Mouse (Mus musculus) kidney, postnatal 25 days (tissue): Measurements from ENCODE around the gene Slc36a1.

Source experiments
- DNase-seq, 2 experiments: peaks; one replicate each; pipeline ENCODE4 v3.0.0; 2021; ENCODE audit warnings: mixed read lengths in 2 of 2

Gene Slc36a1

DNA sequence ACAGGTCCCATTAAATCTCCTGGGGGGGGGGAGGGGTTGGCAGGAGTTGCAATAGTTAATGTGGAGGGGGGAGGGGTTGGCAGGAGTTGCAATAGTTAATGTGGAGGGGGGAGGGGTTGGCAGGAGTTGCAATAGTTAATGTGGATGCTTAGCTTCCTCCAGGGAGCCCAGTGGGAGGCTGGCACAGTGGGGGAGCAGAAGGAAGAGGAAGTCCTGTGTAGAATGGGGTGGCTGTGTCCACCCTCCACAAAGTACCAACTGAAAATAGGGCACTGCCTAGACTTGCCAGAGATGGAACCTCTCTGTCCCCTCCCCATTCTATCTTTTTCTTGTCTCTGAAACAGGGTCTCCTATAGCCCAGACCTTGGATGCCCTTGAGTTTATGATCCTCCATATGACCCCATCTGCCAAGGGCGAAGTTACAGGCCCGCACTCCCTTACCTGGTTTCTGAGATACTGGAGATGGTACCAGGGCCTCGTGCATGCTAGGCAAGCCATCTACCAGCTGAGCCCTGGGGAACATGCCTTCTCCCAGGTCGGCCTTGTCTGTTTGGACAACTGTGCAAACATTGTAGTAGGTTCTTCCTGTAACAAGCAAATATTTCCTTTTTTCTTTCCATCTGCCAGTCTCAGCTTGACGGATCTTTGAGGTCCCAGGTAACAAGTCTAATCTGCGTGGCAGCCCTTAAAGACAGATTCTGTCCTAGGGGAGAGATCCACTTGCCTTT is 5.6 kb downstream of the Slc36a1 start:
- no peak for DNase-seq

DNA sequence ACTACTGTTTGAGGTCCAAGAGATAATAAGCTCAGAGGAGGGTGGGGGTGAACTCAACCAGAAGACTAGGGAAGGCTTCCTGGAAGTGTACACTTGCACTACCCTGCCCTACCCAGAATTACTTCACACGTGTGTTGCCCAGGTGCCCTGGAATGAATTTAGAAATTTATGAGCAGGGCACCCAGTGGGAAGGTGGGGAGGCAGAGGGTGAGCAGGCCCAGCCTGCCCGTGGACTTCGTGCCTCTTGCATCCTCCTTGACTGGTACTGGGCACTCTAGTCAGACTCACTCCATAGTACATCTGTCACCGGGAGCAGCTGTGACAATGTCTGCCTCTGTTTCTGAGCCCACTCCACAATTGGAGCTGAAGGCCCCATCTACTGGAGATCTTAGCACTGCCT is 9.4 kb downstream of the Slc36a1 start:
- DNase-seq: peak; percentile 10 to 55

DNA sequence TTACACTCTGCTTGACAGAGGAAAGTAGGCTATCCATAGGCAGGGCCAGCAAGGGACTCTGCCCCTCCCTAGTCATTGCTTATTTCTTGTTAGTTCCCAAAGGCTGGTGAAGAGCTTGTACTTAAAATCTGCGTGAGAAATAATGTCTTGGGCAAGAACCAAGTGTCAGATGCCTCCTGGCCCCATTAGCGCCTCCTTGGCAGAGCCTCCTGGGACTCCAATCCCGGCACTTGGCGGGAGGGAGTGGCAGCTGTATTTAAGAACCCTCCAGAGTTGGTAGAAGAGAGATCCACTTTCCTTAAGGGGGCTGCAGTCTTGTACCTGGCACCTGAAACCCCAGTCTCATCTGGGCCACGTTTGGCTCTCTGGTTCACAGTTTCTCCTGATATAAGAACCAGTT is 10.0 kb downstream of the Slc36a1 start:
- peak; percentile 24 to 62 for DNase-seq

DNA sequence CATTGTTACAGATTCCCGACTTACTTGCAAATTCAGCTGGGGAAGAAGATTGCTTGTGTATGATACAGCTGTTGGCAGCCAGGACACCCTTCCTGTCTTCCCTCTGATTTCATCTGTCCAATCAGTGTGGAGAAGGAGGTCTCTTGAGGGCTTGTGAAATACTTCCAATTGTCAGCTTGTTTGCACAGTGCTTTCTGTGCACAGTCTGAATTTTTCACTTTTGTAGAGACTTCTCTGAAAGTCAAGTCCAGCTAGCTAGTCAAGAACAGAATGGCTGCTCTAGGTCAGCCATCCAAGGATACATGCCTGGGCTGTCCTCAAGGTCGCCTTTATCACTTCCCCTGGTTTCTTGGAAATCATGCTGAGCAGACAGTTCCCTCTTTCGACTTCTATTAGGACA is 10.8 kb downstream of the Slc36a1 start:
- no peak for DNase-seq

DNA sequence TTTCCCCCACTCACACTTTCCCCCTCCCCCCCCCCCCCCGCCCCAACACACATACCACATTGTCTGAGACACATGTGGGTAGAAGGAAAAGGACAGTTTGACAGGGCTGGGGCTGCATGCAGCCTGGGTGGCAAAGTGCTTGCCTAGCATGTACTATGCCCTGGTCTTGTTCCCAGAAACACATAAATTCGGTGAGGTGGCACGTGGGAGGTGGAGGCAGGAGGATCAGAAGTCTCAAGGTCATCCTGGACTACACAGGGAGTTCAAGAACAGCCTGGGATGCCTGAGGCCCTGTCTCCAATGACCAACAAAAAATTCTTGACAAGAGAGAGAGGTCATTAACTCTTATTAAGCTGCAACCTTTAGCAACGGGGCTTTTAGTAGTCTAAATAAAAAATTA is 11.9 kb downstream of the Slc36a1 start:
- peak; percentile 75 to 90 for DNase-seq

DNA sequence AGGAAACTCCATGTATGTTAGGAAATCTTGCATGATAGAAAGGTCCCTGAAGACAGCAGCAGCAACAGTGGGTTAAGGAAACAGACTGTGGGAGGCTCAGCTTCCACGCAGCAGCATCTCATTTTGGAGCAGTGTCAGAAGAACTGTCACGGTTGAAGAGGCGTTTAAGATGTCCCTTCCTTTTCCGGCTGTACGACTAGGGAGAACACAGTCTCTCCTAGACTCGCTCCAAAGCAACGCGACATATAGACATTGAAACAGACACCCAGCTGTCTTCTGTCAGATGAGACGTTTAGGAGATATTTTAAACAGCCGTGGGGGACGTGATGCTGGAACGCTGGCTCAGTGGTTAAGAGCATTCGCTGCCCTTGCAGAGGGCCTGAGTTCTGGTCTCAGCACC is 12.7 kb downstream of the Slc36a1 start:
- DNase-seq: no peak

DNA sequence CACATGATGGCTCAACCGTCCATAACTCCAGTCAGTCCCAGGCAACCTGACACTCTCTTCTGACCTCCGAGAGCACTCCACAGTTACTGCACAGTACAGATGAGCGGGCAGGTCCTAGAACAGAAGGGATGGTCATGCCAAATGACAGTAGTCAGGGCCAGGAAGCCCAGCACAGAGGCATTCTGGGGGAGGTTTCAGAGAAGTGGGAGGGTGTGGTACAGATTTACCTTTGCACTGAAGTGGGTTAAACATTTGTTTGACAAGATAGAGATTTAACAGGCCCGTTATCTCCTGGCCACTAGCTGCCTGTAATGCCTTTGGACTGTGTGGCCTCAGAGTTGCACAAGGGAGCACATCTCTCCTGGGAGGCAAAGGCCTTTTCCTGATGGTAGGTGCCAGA is 13.3 kb downstream of the Slc36a1 start:
- DNase-seq: peak; percentile 66 to 87

DNA sequence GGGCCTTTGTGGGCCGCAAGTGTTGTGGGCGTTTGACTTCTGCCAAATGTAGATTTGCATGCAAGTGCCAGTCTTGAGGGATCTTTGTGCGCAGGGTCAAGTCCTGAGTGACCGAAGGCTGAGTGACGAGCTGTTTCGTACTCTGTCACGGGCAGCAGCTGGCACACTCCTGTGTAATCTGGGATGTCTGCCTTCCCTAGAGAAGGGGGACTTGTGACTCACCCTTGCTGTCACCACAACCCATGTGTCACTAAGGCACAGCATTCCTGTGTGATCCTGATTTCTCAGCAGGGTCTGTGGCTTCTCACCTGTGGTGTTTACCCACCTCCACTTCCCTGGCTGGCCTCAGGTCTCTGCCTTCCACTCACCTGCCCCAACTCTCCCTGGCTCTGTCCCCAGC is 13.7 kb downstream of the Slc36a1 start:
- DNase-seq: no peak

DNA sequence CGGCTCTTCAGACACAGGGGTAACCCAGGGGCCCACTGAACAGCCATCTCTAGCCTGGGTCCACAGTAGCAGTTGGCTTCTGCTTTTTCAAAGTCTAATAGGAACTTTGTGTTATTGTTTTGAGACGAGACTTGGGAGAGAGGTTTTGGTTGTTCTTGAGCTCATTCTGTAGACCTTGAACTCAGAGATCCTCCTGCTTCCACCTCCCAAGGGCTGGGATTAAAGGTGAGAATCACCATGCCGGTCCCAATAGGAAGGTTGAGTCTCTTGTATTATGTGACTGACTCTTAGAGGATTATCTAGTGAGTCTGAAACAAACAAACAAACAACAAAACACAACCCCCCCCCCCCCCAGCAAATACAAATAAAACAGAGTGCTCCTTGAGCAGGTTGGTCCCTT is 14.3 kb downstream of the Slc36a1 start:
- peak in 1 of 2 experiments; percentile 54 for DNase-seq

DNA sequence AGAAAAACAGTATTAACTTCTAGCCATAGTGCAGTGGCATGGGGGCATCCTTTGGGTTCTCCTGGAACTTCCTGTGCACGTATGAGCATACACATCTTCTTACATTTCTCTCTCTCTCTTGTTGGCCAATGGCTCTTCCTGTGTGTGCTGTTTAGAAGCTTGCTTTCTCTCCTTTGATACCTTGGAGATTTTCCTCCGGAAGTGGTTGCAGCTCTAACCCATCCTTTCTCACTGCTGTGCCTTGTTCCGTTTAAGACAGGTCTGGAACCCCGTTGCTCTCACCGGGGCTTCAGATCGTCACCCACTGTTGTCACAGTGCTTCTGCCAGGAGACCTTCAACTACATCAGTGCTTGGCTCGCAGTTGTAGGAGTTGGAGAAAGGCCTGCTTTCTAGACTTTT is 17.2 kb downstream of the Slc36a1 start:
- DNase-seq: no peak

DNA sequence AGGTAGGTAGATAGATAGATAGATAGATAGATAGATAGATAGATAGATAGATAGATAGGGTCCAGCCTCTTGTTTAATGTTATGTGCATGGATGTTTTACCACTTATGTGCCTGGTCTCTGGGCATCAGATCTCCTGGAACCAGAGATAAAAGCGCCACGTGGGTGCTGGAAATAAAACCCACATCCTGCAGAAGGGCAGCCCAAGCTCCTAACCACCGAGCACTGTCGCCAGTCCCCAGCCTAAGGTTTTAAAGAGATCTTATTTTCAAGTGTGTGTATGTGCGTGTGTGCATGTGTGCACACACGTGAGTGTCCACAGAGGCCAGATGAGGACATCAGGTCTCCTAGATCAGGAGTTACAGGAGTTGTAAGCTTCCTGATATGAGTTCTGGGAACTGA is 26.9 kb downstream of the Slc36a1 start:
- DNase-seq: no peak

DNA sequence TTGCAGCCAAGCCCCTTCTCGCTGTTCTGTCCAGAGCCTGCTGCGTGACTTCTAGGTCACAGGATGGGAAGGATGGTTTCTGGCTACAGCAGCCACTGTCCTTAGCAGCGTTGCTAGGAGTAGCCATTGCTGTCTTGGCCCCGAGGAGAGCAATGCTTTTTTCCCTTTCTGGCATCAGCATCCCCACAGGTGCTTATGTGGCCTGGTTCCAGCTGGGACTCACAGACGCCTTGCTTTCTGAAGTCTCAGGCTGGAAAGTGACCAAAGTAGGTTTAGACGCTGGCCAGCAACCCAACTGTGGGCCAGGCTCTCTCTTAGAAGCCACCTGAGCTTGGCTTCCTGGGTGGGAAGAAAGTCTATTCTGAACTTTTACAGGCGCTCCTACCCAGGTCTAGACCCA is 30.1 kb downstream of the Slc36a1 start:
- no peak for DNase-seq

DNA sequence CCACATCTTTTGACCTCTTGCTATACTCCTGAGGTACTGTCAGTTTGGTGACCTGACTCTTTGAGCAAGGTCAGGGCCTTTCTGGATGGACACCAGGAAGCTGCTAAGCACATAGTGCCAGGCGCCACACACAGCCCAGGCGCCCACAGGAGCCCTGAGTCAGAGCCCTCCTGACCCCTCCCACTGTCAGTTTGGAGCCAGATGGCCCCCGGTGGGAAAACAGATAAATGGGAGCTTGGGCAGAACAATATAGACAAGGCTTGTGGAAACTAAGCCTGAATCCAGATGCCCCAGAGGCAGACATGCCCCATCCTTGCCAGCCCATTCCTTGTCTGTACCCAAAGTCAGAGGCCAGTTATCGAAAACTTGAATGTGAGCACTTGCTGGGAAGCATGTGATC is 30.6 kb downstream of the Slc36a1 start:
- no peak for DNase-seq

DNA sequence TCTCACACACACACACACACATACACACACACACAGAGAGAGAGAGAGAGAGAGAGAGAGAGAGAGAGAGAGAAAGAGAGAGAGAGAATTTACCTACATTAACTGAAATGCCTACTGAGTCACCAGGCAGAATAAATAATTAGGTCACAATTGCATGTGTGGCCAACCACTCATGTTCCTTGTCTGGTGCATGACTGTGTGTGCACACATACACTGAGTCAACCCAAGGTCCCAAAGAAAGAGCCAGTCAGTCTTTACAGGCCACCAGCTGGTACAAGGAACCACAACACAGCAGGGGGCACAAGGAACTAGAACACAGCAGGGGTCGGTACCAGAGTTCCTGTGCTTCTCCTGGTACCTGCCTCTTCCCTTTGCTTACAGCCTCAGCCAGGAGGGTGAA is 32.7 kb downstream of the Slc36a1 start:
- no peak for DNase-seq

DNA sequence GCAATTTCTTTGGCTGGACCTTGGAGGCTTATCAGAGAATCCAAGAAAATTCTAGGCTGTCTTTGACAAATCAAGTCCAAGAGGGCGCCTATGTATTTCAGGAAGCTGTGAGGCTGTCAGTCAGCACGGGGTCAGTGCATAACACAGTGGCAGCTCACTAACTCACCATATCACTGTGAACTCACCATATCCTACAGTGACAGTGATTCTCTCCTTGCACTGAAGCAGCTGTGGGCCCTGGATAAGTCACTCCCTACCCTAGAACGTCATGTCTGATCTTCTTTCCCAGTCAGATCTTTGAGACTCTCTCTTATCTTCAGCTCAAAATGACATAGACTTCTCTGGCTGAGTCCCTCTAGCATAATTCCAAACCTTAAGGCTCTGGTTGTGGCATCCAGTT is 35.3 kb downstream of the Slc36a1 start:
- no peak for DNase-seq

DNA sequence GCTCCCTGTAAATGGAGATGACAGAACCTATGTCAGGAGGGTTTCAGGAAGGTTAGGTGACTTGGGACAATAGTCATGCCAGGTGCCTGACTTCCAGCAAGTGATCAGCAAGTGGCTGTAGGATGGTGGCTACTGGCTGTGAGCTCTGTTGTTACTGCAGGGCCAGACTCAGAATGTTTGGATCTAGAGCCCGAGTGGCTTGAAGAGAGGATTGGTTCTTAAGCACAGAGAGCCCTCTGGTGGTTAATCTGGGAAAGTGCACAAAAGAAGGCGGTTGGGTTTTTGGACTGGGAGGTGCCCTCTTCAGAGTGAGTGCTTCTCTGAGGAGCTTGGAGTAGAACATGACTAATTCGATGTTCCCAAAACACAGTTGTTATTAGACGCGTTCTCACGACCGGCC is 36.4 kb downstream of the Slc36a1 start:
- DNase-seq: peak; percentile 71 to 78

DNA sequence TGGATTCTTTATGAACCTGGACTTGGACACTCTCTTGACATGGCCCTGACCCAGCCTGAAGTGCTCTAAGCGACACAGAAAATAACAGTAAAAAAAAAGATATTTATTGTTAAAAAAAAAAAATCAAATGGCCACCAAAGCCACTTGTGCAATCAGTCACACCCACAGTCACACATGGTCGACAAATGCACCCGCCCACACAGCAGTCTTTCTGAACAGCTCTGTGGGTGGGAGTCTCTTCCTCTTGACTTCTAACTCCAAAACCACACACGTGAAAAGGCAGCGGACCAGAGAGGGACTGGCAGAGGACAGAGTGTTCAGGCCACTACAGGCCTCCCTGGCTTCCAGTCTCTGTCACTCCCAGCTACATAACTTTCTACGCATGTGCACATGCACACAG is 46.4 kb downstream of the Slc36a1 start:
- no peak for DNase-seq

DNA sequence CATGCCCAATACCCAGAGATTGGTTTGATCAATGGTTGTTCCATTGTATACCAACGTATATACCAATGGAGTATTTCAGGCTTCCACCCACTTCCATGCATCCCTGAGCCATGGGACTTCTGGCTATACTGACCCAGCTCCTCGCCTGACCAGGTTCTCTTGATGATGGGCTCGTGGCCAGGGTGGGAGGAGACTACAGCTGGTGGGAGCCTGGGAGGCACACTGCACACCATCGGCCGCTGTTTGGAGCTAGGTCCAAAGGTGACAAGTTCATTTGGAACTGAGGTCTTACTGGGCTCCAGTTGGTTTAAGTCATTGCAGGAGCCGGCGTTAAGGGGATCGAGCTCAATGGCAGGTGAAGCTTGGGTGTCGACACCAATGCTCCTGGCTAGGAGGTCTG is 49.2 kb downstream of the Slc36a1 start:
- DNase-seq: peak; percentile 85 to 91

DNA sequence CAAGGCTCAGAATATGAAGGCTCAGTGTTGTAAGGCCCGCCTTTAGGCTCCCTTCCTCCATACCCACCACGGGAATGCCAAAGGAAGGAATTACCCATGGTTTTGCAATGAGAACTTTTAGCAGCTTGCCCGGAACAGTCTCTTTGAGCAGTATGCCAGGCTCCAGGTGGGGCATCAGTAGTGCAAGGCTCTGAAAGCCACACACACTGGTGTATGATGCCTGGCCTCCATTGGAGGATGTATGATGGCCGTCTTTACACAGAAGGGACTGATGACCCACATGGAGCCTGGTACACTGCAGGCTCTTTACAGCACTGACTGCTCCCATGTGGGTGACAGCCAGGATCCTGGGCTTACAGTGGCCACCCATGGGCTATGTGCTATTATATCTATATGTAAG is 57.0 kb downstream of the Slc36a1 start:
- DNase-seq: no peak

DNA sequence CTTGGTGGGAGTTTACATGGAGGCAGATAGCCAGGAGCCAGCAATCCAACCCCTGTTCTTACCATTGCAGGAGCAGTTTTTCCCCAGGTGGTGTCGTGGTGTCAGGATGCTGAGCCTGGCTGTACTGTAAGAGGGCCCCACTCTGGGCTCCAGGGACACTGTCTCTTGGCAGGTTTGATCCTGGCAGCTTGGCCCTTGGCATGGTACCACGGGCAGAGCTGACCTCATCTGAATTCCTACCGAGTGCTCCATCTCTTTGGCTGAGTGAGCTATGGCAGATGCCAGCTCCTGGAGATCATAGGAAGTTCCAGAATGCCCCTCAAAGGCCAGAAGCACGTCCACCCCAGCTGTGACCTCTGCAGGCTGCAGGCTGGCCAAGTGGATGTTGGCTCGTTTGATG is 57.9 kb downstream of the Slc36a1 start:
- DNase-seq: no peak

DNA sequence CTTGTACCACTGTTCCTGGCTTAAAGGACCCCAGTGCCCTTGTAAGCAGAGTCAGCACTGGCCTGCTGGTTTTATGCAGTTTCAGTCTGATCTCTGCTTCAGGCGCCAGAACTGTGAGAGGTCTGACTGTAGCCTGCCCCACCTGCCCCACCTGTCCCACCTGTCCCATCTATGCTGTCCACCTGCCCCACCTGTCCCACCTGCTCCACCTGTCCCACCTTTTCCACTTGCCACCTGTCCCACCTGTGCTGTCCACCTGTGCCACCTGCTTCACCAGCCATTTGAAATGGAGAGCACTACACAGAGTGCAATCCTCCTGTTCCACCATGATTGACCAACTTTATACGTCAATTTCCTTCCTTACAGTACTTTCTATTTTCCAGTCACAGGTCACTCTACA is 60.2 kb downstream of the Slc36a1 start:
- DNase-seq: no peak

DNA sequence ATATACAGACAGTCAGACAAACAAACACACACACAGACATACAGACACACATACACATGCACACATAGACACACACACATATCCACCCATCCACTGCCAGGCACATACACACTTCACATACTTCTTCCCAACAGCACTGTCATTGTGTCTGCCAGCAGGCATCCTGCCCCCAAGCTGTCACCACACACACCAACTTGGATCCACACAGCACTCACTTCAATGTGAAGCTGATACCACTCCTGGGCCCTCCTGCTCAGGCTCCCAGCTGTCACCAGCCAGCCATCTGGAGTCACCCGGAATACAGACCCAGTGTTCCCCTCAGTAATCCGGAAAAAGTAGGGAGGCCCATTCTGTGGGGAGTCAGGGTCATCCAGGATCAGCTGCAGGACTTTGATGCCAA is 61.5 kb downstream of the Slc36a1 start:
- no peak for DNase-seq

DNA sequence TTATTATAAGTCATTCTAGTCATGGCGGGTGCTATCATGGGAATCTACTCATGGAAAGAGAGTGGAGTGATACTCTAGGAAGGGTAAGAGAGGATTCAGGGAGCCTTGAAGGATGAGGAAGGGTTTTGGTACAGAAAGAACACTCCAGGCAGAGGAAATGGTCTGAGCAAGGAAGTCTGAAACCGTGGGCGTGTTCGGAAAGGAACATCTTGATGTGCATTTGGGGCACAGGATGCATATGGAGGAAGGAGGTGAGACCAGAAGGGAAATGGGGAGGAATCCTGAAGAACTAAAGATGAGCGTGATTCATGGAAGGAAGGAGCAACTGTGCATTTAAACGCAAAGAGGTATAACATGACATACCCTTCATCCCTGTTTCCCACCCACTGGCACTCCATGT is 64.4 kb downstream of the Slc36a1 start:
- no peak for DNase-seq

DNA sequence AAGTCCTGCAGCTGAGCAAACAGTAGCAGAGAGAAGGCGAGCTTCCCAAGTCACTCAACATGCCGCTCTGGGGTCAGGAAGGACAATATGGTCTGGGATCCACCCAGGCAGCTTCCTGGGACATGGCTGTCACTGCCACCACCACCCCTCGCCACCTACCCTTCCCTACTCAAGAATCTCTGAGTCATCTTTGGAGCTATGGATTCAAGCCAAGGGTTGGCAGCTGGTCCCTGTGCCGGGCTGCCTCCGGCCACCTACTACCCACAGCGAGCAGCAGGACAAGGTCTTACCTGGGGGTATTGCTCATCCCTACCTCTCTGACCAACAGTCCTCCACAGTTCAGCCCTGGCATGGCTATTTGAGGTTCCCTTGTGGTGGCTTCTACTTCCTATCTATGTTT is 70.6 kb downstream of the Slc36a1 start:
- DNase-seq: no peak
